Mouse (Mus musculus) heart, embryonic 13.5 days (tissue): ENCODE measurements around the gene Gabarapl2. TPM values are rescaled to one million over a fixed set of nuclear protein-coding genes. Genes with fewer than 3 reads are reported as not detected.
A peak's percentile ranks its signal among the peaks of the same experiment; 100 is the strongest.
"Not testable (repeated sequence)": the region's sequence is repeated elsewhere in the genome, so short reads cannot be mapped to it uniquely, and the experiment has no call there.

Experiments used
- ATAC-seq: fragments of 200-750 bp; cut with Nextera tagmentation; 2 replicates; pipeline ENCODE4 v1.8.0; 2017; ENCODE audit warnings: moderate TSS enrichment; ENCODE audit not compliant: insufficient number of reproducible peaks, low FRiP score, low TSS enrichment; ENCODE audit errors: extremely low read depth
- H3K27ac ChIP-seq: fragments of 300-500 bp; sonication (generic); replicated peaks from 2 replicates; pipeline ENCODE4 v1.5.1; 2015; ENCODE audit warnings: moderate library complexity, mild to moderate bottlenecking, inconsistent platforms
- H3K27me3 ChIP-seq: fragments of 300-500 bp; sonication (generic); replicated peaks from 2 replicates; pipeline ENCODE4 v1.6.1; 2015; ENCODE audit warnings: mild to moderate bottlenecking, inconsistent platforms
- H3K36me3 ChIP-seq: fragments of 300-500 bp; sonication (generic); 2 replicates; pipeline ENCODE4 v1.6.1; 2015; ENCODE audit warnings: mild to moderate bottlenecking, inconsistent platforms
- H3K4me1 ChIP-seq: fragments of 300-500 bp; sonication (generic); 2 replicates; pipeline ENCODE4 v1.6.1; 2015; ENCODE audit warnings: inconsistent platforms
- H3K4me2 ChIP-seq: fragments of 300-500 bp; sonication (generic); 2 replicates; pipeline ENCODE4 v1.6.1; 2015; ENCODE audit warnings: inconsistent platforms, mild to moderate bottlenecking, moderate library complexity
- H3K4me3 ChIP-seq: fragments of 300-500 bp; sonication (generic); 2 replicates; pipeline ENCODE4 v1.5.1; 2015; ENCODE audit warnings: moderate library complexity, mild to moderate bottlenecking, inconsistent platforms
- H3K9ac ChIP-seq: fragments of 300-500 bp; sonication (generic); 2 replicates; pipeline ENCODE4 v1.6.1; 2015; ENCODE audit warnings: inconsistent platforms, mild to moderate bottlenecking, moderate library complexity
- H3K9me3 ChIP-seq: fragments of 300-500 bp; sonication (generic); 2 replicates; pipeline ENCODE4 v1.6.1; 2016; ENCODE audit warnings: inconsistent platforms
- WGBS: fragments of 180-500 bp; shearing (Covaris S2); methylation state at CpG from one replicate; pipeline ENCODE4 v1.1.7; 2015; ENCODE audit warnings: mixed read lengths; 5-methylcytosine and 5-hydroxymethylcytosine counted together
- polyA plus RNA-seq: library from polyadenylated mRNA; unstranded; fragments of >200 nt; fragmentation: Nextera tagmentation; extraction: Ambion mirVana; gene quantifications from 2 replicates; pipeline ENCODE4 v1.2.1, GENCODE M21; 2015

Gabarapl2 gene
- polyA plus RNA-seq, 1 experiment from 2014 or later = 186 TPM

- not testable (repeated sequence) for ATAC-seq, H3K4me2 ChIP-seq, H3K27me3 ChIP-seq, H3K9ac ChIP-seq, H3K27ac ChIP-seq, H3K9me3 ChIP-seq, H3K4me3 ChIP-seq
- Histone ChIP-seq H3K36me3 (peaks cover 14% of the 10 kb centered on the region), H3K4me1 (peaks cover 22% of the 10 kb centered on the region)
- WGBS = 82% methylated on average over 9 of the region's 9 CpGs
Measured at GRCm38 (mm10) chr8:111938076-111938985, 2.2 kb upstream of the Gabarapl2 start.

GRCm38 (mm10) chr8:111939516-111940142, 874 bp upstream of the Gabarapl2 start:
- Histone ChIP-seq H3K4me3 (peak overlapping the region; percentile 85), H3K36me3 (peaks cover 27% of the 10 kb centered on the region), H3K9me3 (no peaks in the 10 kb centered on the region), H3K4me2 (peak overlapping the region; percentile 78), H3K4me1 (peaks cover 18% of the 10 kb centered on the region), H3K27me3 (no peaks in the 10 kb centered on the region), H3K9ac (peak overlapping the region; percentile 92), H3K27ac (peak overlapping the region; percentile 86)
- 10% methylated on average over 10 of the region's 10 CpGs for WGBS
- ATAC-seq = peak; percentile 74

GRCm38 (mm10) chr8:111941101-111941454, 575 bp downstream of the Gabarapl2 start:
- Histone ChIP-seq H3K9ac (peak overlapping the region; percentile 92), H3K27ac (peak overlapping the region; percentile 86), H3K4me1 (peaks cover 18% of the 10 kb centered on the region), H3K4me3 (peak overlapping the region; percentile 85), H3K27me3 (no peaks in the 10 kb centered on the region), H3K4me2 (peak overlapping the region; percentile 78), H3K9me3 (no peaks in the 10 kb centered on the region), H3K36me3 (peaks cover 41% of the 10 kb centered on the region)
- under 1% methylated on average over 23 of the region's 23 CpGs for WGBS
- ATAC-seq = no peak

GRCm38 (mm10) chr8:111943544-111943943, 3.0 kb downstream of the Gabarapl2 start:
- 85% methylated on average over 2 of the region's 2 CpGs for WGBS
- peaks cover 18% of the 10 kb centered on the region for H3K4me1 ChIP-seq

GRCm38 (mm10) chr8:111947144-111947543, 6.6 kb downstream of the Gabarapl2 start:
- no peak overlapping the region for H3K9ac ChIP-seq
- H3K4me3 ChIP-seq = no peak overlapping the region
- H3K36me3 ChIP-seq = peaks cover 94% of the 10 kb centered on the region
- H3K9me3 ChIP-seq = no peaks in the 10 kb centered on the region
- 84% methylated on average over 2 of the region's 2 CpGs for WGBS
- no peak for ATAC-seq
- H3K27me3 ChIP-seq = no peaks in the 10 kb centered on the region
- no peak overlapping the region for H3K27ac ChIP-seq
- H3K4me1 ChIP-seq = peaks cover 1% of the 10 kb centered on the region; the same call in 1 of the 2 replicates
- H3K4me2 ChIP-seq = no peak overlapping the region

More at GRCm38 (mm10) chr8:111943544-111943943, 3.0 kb downstream of the Gabarapl2 start:
- Histone ChIP-seq H3K9me3 (no peaks in the 10 kb centered on the region), H3K9ac (no peak overlapping the region), H3K36me3 (peaks cover 64% of the 10 kb centered on the region), H3K27ac (no peak overlapping the region), H3K4me2 (no peak overlapping the region), H3K27me3 (no peaks in the 10 kb centered on the region), H3K4me3 (no peak overlapping the region)
- no peak for ATAC-seq

- peaks cover 89% of the 10 kb centered on the region for H3K36me3 ChIP-seq
- no peak overlapping the region for H3K27ac ChIP-seq
- no peak overlapping the region for H3K4me2 ChIP-seq
- H3K4me3 ChIP-seq = no peak overlapping the region
- H3K27me3 ChIP-seq = no peaks in the 10 kb centered on the region
- 90% methylated on average over 8 of the region's 8 CpGs for WGBS
- H3K4me1 ChIP-seq = no peaks in the 10 kb centered on the region
- no peak overlapping the region for H3K9ac ChIP-seq
- H3K9me3 ChIP-seq = no peaks in the 10 kb centered on the region
- no peak for ATAC-seq
Measured at GRCm38 (mm10) chr8:111947954-111948353, 7.5 kb downstream of the Gabarapl2 start.

- no peak for ATAC-seq
- Histone ChIP-seq H3K9me3 (no peaks in the 10 kb centered on the region), H3K4me3 (no peak overlapping the region), H3K27ac (no peak overlapping the region), H3K4me2 (no peak overlapping the region), H3K9ac (no peak overlapping the region), H3K36me3 (peaks cover 89% of the 10 kb centered on the region), H3K27me3 (no peaks in the 10 kb centered on the region), H3K4me1 (no peaks in the 10 kb centered on the region)
- WGBS = 83% methylated on average over 3 of the region's 3 CpGs
Measured at GRCm38 (mm10) chr8:111950846-111951245, 10.3 kb downstream of the Gabarapl2 start.

GRCm38 (mm10) chr8:111951317-111951716, 10.8 kb downstream of the Gabarapl2 start:
- Histone ChIP-seq H3K9ac (no peak overlapping the region), H3K27ac (no peak overlapping the region), H3K27me3 (no peaks in the 10 kb centered on the region), H3K4me3 (no peak overlapping the region), H3K4me2 (no peak overlapping the region), H3K9me3 (no peaks in the 10 kb centered on the region), H3K36me3 (peaks cover 89% of the 10 kb centered on the region), H3K4me1 (no peaks in the 10 kb centered on the region)
- no peak for ATAC-seq
- WGBS = 92% methylated on average over 7 of the region's 7 CpGs

GRCm38 (mm10) chr8:111951936-111952335, 11.4 kb downstream of the Gabarapl2 start:
- no peak overlapping the region for H3K4me2 ChIP-seq
- no peak overlapping the region for H3K27ac ChIP-seq
- WGBS = 88% methylated on average over 5 of the region's 5 CpGs
- peaks cover 89% of the 10 kb centered on the region for H3K36me3 ChIP-seq
- ATAC-seq = no peak
- H3K4me1 ChIP-seq = no peaks in the 10 kb centered on the region
- no peak overlapping the region for H3K9ac ChIP-seq
- H3K9me3 ChIP-seq = no peaks in the 10 kb centered on the region
- no peak overlapping the region for H3K4me3 ChIP-seq
- H3K27me3 ChIP-seq = no peaks in the 10 kb centered on the region

- H3K36me3 ChIP-seq = peaks cover 81% of the 10 kb centered on the region
- no peaks in the 10 kb centered on the region for H3K9me3 ChIP-seq
- no peak for ATAC-seq
- H3K27me3 ChIP-seq = no peaks in the 10 kb centered on the region
- H3K4me3 ChIP-seq = no peak overlapping the region
- H3K9ac ChIP-seq = no peak overlapping the region
- H3K4me1 ChIP-seq = no peaks in the 10 kb centered on the region
- no peak overlapping the region for H3K27ac ChIP-seq
- no peak overlapping the region for H3K4me2 ChIP-seq
- WGBS = 78% methylated on average over 4 of the region's 4 CpGs
Measured at GRCm38 (mm10) chr8:111954844-111955594, 14.5 kb downstream of the Gabarapl2 start.

GRCm38 (mm10) chr8:111955879-111956278, 15.4 kb downstream of the Gabarapl2 start:
- peaks cover 3% of the 10 kb centered on the region for H3K4me1 ChIP-seq
- 81% methylated on average over 5 of the region's 5 CpGs for WGBS
- no peak overlapping the region for H3K4me3 ChIP-seq
- H3K27ac ChIP-seq = no peak overlapping the region
- no peaks in the 10 kb centered on the region for H3K9me3 ChIP-seq
- H3K27me3 ChIP-seq = no peaks in the 10 kb centered on the region
- H3K36me3 ChIP-seq = peaks cover 76% of the 10 kb centered on the region
- no peak overlapping the region for H3K4me2 ChIP-seq
- no peak overlapping the region for H3K9ac ChIP-seq
- no peak for ATAC-seq
